Mouse (Mus musculus): ENCODE data around the gene Mthfd2l.

Mthfd2l gene

GRCm38 (mm10) chr5:90949499-90949898 lies 18.6 kb downstream of the Mthfd2l start:
- DNase-seq: no peak

- DNase-seq: peak; percentile 51 to 62
Measured at GRCm38 (mm10) chr5:90951475-90951874, 20.6 kb downstream of the Mthfd2l start.

- DNase-seq: no peak
Measured at GRCm38 (mm10) chr5:90952731-90953481, 22.0 kb downstream of the Mthfd2l start.

GRCm38 (mm10) chr5:90964316-90964715 lies 33.4 kb downstream of the Mthfd2l start:
- peak; percentile 7 to 8 for DNase-seq

GRCm38 (mm10) chr5:90964764-90965163 lies 33.8 kb downstream of the Mthfd2l start:
- no peak for DNase-seq

- DNase-seq: no peak
Measured at GRCm38 (mm10) chr5:90965386-90965785, 34.5 kb downstream of the Mthfd2l start.

GRCm38 (mm10) chr5:90977244-90977643 lies 46.3 kb downstream of the Mthfd2l start:
- peak; percentile 45 to 47 for DNase-seq

GRCm38 (mm10) chr5:90980297-90980696 lies 49.4 kb downstream of the Mthfd2l start:
- no peak for DNase-seq

- no peak for DNase-seq
Measured at GRCm38 (mm10) chr5:90987605-90988004, 56.7 kb downstream of the Mthfd2l start.

GRCm38 (mm10) chr5:90988149-90988548 lies 57.2 kb downstream of the Mthfd2l start:
- no peak for DNase-seq

GRCm38 (mm10) chr5:90988592-90988991 lies 57.7 kb downstream of the Mthfd2l start:
- no peak for DNase-seq

GRCm38 (mm10) chr5:90999942-91000341 lies 69.0 kb downstream of the Mthfd2l start:
- DNase-seq: no peak

- DNase-seq: no peak
Measured at GRCm38 (mm10) chr5:91015216-91015615, 84.3 kb downstream of the Mthfd2l start.

- no peak for DNase-seq
Measured at GRCm38 (mm10) chr5:91023114-91023513, 92.2 kb downstream of the Mthfd2l start.

GRCm38 (mm10) chr5:91027164-91027563 lies 96.2 kb downstream of the Mthfd2l start, which contains the start of gene Epgn:
Gene Epgn (plus strand): TSS chr5:91027464.
- no peak for DNase-seq

GRCm38 (mm10) chr5:91027840-91028239 lies 96.9 kb downstream of the Mthfd2l start:
- DNase-seq: no peak

GRCm38 (mm10) chr5:91030629-91031028 lies 99.7 kb downstream of the Mthfd2l start:
- no peak for DNase-seq

GRCm38 (mm10) chr5:91035341-91035740 lies 104.4 kb downstream of the Mthfd2l start:
- no peak for DNase-seq

GRCm38 (mm10) chr5:91036628-91037027 lies 105.7 kb downstream of the Mthfd2l start:
- no peak for DNase-seq

GRCm38 (mm10) chr5:91037756-91038155 lies 106.8 kb downstream of the Mthfd2l start:
- no peak for DNase-seq

- peak; percentile 2 to 8 for DNase-seq
Measured at GRCm38 (mm10) chr5:91038547-91038946, 107.6 kb downstream of the Mthfd2l start.

- no peak for DNase-seq
Measured at GRCm38 (mm10) chr5:91038963-91039362, 108.0 kb downstream of the Mthfd2l start.

GRCm38 (mm10) chr5:91047987-91048386 lies 117.1 kb downstream of the Mthfd2l start:
- no peak for DNase-seq

GRCm38 (mm10) chr5:91048397-91048796 lies 117.5 kb downstream of the Mthfd2l start:
- no peak for DNase-seq

Measured in cerebellum, adult 18-20 months (tissue).